Mouse (Mus musculus) heart, postnatal 36 days (tissue): ENCODE data around the gene Cdh3. TPM values are rescaled to one million over a fixed set of nuclear protein-coding genes. Genes with fewer than 3 reads are reported as not detected.

Source experiments
- DNase-seq, 2 experiments: peaks; one replicate each; pipeline ENCODE4 v3.0.0; 2021 to 2022
- intact Hi-C: fragments of 180-260 bp; cut with DNase I; formaldehyde crosslinking; loops from one replicate; pipeline ENCODE4 v1.15.1; 2025
- total RNA-seq, 2 experiments: library from RNA; stranded (reverse); gene quantifications; 2 replicates each; pipeline ENCODE4 v1.2.3; 2021

The Cdh3 gene
- total RNA-seq, 2 experiments from 2014 or later, result 0.81 to 1.2 TPM

DNA sequence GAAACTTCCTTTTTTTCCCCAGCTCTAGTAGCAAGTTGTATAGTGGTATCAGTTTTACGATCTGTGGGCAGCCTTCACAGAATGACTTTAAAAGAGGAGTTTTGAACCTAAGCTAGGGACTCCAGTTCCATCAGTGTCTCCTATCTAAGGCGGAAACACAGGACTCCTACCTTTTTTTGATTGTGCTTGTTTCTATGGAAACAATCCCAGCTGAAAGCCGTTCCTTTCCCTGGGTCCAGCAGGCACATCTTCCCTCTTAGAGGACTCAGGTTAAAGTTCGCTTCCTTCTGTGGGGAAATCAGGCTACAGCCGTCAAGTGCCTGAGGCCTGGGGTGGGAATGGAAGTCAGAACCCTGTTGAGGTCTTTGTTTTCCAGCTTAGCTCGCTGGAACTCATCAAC lies 16.0 kb downstream of the Cdh3 start:
- DNase-seq, result no peak
- intact Hi-C loops, result no loop called here

DNA sequence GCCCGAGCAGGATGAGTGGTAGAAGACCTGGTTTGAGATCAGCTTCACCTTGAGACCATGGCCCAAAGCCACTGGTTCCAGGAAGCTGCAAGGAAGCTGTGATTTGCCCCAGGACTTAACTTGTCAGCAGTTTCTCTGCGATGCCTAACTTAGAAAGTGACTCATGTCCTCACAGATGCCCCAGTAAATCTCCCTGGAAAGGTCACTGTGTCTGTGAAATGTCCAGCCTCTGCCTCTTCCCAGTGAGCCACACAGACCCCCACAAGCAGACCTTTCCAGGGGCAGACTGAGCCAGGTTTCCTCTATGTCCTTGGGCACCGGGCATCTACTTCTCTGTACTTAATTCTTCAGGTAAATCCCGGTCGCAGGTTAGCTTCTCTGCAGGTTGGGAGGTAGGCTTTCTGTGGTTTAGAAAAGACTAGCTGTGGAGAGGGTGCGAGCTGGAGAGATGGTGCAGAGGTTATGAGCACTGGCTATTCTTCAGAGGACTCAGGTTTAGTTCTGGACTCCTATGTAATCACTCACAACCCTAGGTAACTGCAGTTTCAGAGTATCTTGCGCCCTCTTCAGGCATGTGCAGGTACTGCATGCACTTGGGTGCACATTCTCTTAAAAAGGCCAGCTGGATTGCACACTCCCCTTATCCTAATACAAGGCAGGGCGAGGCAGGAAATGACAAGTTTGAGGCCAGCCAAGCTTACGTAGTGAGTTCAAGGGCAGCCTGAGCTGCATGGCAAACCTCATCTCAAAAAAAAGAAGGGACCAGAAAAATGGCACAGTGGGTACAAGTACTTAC lies 16.7 kb downstream of the Cdh3 start:
- intact Hi-C loops, result no loop called here
- no peak for DNase-seq

DNA sequence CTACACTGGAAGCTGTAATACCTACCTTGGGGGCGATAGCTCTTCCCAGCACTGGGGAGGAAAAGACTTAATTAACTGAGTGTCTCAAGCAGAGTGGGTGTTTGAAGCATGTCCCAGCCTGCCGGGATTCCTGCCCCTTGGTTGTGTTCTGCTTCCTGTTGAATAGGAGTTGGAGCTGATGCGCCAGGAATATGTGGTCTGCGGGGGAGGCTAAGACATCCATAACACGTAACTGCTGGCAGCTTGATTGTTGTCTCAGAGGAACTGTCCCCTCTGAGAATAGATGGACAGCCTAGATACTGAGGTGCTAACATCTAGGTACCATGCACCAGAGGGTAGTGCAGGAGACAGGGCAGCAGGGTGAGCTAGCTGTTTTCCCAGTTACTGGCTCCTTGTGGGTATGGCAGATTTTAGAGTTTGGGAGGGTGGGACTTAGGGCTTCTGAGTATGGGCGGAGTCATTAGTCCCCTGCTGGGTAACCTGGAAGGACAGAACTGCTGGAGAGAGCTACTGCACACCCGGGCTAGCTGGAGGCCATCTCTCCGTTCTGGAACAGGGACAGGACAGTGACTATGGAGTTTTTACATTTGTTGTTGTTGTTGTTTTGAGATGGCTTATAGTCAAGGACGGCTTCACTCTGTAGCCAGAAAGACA lies 18.0 kb downstream of the Cdh3 start:
- no peak for DNase-seq
- intact Hi-C loops, result no loop called here

DNA sequence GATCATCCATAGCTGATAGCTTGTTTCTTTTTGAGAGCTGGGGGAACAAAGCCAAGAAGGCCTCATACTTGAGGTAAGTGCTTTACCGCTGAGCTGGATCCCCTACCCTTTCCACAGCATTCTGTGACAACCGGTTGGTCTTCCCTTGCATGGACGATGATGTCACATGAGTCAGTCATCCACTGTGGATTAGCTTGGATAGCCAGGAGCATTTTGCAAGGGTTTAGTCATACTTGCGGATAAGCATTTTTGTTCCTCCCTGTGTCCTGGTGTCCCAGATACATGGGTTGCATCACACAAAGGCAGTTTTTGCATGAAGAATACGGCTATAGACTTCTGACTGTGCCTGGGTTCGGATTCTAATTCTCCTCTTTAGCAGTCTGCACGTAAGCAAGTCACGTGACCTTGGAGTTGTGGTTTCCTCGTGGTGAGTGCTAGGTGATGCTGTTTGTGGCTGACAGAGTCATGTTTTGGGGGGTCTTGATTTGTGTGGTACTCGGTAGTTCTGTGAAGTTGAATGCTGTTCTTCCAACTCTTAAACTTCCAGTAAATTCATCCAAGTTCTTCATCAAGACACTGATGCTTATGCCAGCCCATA lies 19.3 kb downstream of the Cdh3 start:
- intact Hi-C loops, result no loop called here
- DNase-seq, result no peak

DNA sequence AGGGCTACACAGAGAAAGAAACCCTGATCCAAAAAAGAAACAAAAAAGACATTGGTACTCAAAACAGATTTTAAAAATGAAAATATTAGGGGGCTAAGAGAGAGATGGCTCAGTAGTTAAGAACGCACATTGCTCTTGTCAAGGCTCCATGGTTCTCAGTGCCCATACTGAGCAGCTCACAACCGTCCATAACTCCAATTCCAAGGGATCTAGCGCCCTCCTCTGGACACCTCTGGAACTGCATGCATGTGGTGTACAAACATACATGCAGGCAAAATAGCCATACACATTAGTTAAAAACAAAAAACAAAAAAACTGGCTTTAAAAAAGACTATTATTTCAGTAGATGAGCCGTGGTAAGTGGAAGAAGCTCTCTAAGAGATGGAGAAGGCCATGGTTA lies 19.9 kb downstream of the Cdh3 start:
- DNase-seq, result peak in 1 of 2 experiments; percentile 17
- intact Hi-C loops, result no loop called here

DNA sequence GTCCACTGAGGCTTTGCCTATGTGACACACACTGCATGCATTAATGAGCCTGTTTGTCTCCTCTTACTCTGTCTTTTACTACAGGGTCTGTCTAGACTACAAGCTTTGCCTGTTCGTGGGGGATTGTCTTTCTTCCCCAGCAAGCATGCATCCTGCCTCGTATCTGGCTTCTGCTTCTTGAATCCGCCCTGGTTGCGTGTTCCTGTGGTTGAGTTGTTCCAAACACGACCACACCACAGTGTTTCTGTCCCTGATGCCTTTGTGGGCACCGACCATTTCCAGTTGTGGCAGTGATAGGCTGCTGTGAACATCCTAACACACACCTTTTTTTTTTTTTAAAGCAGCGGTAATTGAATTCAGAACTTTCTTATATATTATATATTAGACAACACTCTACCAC lies 23.0 kb downstream of the Cdh3 start:
- intact Hi-C loops, result no loop called here
- DNase-seq, result no peak

DNA sequence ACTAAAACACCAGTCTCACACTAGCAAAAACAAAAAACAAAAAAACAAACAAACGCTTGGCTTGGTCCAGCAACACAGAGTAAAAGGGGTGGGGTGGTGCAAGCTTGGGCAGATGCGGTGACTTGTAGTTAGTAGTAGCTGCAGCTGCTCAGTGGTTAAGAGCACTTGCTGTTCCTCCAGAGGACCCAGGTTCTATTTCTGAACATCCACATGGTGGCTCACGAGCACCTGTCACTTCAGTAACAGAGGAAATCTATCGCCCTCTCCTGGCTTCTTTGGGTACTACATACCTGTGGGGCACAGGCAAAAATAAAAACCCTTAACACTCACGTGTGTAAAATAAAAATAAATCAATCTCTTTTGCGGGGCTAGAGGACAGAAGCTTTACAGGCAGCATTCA lies 23.8 kb downstream of the Cdh3 start:
- DNase-seq, result peak; percentile 34 to 65
- intact Hi-C loops, result no loop called here

DNA sequence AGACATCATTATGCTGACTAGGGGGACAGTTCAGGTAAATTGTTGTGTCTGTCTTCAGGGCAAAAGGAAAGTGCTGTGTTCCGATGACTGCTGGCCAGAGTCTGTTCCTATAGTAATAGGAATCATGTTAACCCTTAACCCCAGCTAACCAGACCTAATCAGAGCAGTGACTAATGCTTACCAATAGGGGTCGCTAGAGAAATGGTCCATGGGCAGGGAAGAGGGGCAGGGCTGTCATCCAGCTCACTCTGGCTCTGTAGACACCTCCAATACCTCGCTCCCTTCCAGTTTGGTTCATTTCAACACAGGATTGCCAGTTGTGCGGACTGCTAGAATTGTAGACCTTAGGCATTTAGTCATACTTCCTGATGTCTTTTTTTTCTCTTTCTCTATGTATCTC lies 24.8 kb downstream of the Cdh3 start:
- intact Hi-C loops, result loop anchor here (1.0 kb wide), 1 partner anchor 102 kb away; no protein-coding TSS in a partner anchor
- no peak for DNase-seq

DNA sequence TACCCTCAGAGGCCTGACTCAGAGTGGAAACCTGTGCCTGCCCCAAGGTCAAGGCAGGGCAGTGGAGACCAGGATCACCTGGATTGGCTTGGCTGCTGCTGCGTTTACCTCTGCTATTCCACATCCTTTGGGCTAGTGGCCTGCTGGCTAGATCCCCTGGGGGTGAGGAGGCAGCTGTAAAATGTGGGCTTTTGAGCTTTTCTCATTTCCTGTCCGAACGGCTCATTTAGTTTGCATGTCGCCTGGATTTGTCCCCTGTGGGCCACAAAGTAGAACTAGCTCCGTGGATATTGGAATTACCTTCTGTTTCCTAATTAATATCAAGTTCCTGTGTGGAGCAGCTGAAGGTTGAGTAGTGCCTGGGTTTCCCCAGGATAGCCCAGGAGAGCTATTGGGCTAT lies 28.5 kb downstream of the Cdh3 start:
- intact Hi-C loops, result no loop called here
- no peak for DNase-seq

DNA sequence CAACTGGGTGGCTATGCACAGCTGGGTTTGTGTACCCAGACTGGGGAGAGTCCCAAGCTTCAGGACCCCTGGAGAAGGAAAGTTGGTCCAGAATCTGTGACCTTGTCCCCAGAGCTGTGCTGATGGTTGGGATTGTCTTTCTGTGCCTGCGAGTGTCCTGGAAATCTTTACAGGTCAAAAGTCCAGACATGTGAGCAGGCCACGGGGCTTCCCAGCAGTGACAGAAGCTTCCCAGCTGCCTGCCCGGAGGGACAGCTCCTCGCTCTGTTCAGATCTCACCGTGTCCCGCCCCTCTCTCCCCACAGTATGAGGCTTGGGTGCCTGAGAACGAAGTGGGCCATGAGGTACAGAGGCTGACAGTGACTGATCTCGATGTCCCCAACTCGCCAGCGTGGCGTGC lies 30.3 kb downstream of the Cdh3 start:
- intact Hi-C loops, result loop anchor here (2.0 to 5.0 kb wide), 2 partner anchors 72 to 106 kb away; no protein-coding TSS in a partner anchor
- DNase-seq, result no peak

DNA sequence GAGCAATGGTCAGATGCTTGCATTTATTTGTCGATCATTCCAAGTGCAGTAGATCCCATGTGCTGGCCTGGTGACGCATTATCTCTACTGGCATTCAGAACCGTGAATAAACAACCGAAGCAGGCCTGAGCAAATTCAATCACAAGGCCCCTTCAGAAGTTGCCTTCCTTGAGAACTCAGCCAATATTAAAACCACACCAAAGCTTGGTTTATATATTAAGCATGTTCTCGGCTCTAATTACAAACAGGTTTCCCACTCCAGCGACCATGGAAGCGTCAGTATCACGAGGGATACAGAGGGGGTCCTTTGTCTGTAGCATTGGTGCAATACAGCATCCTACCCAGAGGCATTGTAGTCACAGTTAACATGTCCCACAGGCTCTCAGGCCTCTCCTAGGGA lies 32.4 kb downstream of the Cdh3 start:
- intact Hi-C loops, result loop anchor here (5.0 kb wide), 1 partner anchor 104 kb away; no protein-coding TSS in a partner anchor

DNA sequence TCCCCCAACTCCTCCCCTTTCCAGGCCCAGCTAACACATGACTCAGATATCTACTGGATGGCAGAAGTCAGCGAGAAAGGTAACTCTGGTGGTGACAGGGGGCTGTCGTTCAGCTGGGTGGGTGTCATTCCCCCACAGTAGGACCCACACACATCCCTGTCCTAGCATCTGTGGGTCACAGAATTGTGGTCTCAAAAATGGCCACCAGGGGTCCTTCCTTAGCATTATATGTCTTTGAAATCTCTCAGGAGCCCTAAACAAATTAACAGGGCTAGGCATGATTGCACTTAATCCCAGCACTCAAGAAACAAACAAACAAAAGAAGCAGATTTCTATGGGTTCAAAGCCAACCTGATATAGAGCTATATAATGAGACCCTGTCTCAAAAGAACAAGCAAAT lies 34.5 kb downstream of the Cdh3 start:
- no peak for DNase-seq
- intact Hi-C loops, result no loop called here

More for the DNA sequence above, 32.4 kb downstream of the Cdh3 start:
- no peak for DNase-seq

DNA sequence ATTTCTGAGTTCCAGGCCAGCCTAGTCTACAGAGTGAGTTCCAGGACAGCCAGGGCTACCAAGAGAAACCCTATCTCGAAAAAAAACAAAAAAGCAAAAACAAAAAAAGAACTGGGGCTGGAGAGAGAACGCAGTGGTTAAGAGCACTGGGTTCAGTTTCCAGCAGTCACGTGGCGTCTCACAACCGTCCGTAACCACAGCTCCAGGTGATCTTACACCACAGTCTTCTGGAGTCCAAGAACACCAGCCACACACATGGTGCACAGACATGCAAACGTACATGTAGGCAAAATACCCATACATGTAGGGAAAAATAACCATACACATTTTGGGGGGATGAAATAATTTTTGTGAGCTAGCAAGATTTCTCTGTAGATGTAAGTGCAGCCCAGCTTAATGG lies 36.1 kb downstream of the Cdh3 start:
- no peak for DNase-seq
- intact Hi-C loops, result no loop called here

DNA sequence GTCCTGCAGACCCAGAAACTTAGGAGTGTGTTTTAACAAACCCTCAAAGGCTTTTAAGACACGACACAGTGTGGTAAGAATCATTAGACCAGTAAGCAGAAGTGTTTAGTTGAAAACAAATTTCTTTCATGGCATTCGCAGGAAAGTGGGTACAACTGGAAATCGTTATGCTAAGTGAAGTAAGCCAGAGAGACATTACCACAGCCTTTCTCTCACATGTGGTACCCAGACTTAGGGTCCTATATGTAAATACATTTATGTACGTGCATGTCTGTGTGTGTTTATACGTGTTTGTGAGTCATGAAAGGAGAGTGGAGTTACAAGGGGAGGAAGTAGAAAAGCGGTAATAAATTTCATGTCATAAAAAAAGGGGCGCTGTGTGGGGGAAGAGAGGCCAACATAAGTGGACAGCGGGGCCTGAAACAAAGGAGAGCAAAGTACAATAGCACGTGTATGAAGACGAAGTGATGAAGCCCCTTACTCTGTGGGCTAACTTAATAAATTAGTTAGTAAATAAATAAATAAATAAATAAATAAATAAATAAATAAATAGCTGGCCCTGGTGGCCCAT lies 37.8 kb downstream of the Cdh3 start:
- no peak for DNase-seq
- intact Hi-C loops, result no loop called here

DNA sequence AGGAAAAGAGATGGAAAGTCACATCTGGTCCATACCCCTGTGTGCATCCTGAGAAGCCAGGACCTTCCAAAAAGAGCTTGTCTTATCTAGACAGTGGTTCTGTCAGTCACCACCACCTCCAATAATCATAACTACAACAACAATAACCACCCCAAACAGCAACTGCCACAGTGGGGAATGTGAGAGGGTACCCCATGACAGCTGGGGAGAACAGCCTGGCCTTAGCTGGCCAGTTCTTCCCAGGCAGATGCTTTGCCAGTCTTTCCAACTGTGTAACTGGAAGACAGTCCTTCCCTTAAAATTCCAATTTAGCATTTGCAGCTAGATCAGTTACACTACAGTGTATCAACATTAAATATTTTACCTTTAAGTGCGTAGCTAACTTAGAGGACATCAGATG lies 40.2 kb downstream of the Cdh3 start:
- DNase-seq, result no peak
- intact Hi-C loops, result no loop called here

DNA sequence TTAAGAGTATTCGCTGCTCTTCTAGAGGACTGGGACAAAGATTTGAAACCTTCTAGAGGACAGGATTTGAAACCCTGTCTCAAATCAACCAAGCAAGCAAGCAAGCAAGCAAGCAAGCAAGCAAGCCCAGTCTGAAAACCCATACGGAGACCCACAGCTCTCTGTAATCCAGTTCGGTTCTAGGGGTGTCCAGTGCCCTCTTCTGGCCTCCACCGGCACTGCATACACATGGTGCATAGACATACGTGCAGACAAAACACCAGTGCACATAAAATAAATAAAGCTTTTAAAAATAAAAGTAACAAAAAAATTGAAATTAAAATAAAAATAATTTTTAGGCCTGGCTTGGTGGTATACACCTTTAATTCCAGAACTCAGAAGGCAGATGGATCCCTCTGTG lies 43.3 kb downstream of the Cdh3 start:
- no peak for DNase-seq
- intact Hi-C loops, result no loop called here

DNA sequence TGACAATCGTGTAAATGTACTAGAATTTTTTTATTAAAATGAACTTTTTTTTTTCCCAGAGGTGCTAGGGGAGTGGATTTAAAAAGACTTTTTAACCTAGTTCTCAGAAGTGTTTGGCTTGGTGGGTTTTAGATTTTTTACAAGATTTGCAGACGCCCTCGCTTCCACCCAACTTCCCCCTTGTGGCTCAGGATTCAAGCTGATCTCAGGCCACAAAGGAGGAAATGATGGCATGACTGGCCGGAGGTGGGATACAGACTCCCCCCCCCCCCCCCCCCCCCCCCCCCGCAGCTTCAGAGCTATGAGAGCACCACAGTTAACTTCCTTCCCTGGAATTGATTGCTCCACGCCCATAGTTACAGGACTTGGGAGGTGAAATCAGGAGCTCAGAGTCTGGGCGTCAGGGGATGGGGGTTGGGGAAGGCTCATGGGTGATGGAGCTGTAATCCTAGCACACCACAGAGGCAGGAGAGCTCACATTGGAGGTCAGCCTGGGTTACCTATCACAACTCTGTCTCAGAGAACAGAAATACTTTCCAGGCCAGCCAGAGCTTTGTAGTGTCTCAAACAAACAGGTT lies 45.5 kb downstream of the Cdh3 start:
- DNase-seq, result no peak
- intact Hi-C loops, result no loop called here

DNA sequence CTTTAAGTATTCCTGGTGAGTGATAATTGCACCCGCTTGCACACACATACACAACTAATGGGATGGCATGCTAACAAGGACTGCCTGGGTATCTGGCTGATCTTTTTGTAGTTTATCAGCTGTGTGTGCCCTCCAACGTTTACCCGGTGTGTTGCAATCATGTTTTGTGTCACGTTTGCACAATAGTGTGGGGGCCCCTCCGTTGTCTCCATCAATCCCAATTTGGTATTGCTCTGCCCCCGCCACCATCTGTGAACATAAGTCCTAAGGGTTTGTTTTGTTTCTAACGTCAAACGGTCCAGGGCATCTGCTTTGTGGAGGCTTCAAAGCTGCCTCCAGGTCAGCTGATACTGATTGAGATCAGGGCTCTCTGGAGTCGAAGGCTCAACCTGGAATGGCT lies 49.2 kb downstream of the Cdh3 start:
- no peak for DNase-seq
- intact Hi-C loops, result no loop called here

DNA sequence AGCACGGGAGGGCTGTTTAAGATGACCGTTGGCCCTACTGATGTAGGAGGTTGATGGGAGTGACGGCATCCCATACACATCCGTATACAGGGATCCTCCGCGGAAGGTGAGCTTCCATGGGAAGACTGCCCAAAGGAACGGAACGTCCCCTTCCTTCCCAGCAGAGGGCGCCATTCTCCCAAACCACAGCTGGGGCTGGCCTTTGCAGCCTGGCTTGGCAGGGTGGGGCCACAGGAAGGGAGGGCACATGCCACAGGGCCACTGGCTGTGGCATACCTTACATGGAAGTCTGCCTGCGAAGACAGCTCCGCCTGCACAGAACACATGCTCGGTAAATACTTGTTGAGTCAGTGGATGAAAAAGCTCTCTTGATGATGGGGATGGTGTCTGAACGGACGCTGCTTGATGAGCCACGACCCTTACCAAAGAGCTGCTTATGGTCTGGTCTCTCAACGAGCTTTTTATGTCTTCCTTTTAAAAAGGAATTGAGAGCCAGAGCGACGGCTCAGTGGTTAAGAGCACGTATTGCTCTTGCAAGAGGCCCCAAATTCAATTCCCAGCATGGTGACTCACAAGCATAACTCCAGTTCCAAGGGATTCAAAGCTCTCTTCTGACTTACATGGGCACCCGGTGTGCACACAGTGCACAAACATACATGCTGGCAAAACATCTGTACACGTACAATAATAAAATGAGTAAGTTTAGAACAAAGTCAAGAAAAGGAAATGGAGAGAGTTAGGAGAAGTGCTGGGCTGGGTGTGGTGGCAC lies 50.6 kb downstream of the Cdh3 start:
- peak; percentile 44 to 54 for DNase-seq
- intact Hi-C loops, result loop anchor here (1.0 kb wide), 1 partner anchor 86 kb away; no protein-coding TSS in a partner anchor

DNA sequence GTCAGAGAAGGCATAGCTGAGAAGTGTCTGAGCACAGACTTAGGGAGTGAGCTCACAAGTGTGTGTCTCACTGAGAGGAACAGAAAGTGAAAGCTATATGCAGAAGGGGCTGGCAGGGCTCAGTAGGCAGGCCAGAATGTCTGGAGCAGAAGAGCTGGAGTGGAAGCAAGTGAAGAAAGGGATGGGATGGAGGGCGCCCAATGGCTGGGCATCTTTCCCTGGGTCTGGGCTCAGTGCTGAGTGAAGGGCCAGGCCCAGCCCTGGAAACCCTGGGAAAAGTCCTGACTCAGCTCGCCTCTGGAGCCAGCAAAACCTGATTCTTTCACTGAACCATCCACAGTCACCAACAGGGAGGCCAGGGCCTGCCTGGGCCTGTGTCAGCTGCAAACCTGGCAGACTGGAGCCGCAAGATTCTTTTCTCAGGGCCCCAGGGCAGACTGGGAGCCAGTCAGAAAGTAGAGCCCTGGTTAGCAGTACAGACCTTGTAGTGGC lies 53.0 kb downstream of the Cdh3 start:
- peak in 1 of 2 experiments; percentile 11 for DNase-seq
- intact Hi-C loops, result no loop called here
